Mouse (Mus musculus) ovary, adult 18-20 months (tissue): ENCODE data around the gene Bach1.
"Not testable (repeated sequence)": the region's sequence is repeated elsewhere in the genome, so short reads cannot be mapped to it uniquely, and the experiment has no call there.

ENCODE experiments used
- DNase-seq: peaks from one replicate; pipeline ENCODE4 v3.0.0; 2022; ENCODE audit warnings: low spot score, mixed read lengths

Gene Bach1

DNA sequence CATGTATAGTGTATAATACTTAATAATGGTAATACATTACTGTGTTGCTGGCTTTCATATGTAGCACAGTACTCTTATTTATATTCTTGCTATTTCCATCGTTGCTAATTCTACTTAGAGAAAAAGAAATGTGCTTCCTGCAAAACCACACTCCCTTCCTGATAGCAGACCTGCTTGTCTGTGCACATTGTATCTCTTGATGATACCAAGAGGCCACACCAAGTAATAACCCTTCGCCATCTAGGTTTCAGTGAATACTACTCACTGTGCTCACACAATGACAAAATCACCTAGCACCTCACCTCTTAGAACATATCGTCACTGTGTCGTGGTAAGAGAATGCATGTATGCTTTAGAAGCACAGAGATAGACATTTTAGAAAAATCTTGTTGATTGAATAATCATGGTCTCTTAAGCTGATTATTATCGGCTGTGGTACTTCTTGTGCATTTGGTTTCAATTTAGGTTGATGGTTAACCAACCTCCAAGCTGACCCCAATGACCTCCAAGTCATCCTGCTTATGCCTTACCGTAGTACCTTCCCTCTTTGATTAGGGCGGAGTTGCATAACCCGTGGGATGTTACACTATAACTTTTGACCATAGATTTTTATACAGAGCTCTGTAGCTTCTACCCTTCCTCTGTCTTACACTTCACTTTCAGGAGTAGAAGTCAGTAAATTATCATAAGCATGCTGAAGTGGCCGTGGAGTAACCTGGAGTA, 17.7 kb upstream of the Bach1 start:
- no peak for DNase-seq

DNA sequence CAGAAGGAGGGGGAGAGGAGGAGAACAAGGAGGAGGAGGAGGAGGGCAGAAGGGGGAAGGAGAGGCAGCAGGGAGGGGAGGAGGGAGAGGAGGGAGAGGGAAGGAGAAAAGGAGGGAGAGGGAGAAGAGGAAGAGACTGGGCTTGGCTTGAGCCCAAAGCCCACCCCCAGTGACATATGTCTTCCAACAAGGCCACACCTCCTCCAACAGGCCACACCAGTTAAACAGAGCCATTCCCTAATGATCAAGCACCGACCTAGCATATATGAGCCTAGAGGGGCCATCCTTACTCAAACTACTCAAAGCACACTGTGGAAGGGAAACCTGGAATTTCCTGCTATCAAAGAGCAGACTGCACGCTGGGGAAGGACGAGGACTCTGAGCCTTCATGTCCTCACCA, 16.9 kb upstream of the Bach1 start:
- no peak for DNase-seq

DNA sequence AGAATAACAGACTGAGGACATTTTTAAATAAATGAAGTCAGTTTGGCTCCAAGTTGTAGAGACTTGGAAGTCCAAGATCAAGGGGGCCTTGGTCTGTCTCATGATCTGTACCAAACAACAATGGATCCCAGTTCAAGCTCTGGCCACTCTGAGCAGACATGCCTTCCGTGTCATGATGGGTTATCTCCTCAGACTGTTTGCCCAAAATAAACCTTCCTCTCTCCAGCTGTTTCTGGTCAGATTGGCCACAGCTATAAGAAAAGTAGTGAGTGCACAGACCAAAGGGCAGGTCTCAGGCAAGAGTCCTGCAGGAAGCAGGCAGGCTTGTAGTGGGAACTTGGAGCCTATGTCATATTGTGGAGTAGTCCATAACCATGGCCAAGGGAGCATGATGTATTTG, 12.3 kb upstream of the Bach1 start:
- no peak for DNase-seq

DNA sequence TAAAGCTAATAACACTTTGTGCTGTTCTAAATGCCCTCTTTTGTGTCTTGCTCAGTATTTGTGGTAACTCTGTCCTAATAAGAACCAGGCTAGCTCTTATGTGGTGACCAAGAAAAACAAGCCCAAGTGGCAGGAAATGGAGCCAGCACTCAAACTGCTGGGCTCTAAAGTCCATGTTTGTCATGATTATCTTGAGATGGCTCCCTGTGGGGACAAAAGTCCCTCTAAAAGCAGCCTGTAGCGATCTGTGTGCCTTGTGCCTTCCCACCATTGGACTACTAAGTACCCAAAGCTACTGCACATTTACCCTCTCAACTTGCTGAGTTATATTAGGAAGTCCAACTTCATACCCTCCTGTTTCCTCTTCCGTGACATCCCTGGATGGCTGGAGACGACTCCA, 11.4 kb upstream of the Bach1 start:
- no peak for DNase-seq

DNA sequence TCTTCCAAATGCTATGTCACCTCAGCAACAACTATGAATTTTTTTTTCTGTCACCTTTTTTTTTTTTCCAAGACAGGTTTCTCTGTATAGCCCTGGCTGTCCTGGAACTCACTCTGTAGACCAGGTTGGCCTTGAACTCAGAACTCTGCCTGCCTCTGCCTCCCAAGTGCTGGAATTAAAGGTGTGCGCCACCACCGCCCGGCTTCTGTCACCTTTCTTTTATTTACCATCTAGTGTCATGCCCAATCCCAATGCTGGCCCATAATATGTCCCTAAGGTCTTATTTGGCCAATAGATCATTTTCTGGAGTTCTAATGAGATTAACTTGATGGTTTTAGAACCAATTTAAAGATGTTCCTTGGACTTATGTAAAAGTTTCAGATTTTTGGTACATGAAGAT, 10.4 kb upstream of the Bach1 start:
- not testable (repeated sequence) for DNase-seq

DNA sequence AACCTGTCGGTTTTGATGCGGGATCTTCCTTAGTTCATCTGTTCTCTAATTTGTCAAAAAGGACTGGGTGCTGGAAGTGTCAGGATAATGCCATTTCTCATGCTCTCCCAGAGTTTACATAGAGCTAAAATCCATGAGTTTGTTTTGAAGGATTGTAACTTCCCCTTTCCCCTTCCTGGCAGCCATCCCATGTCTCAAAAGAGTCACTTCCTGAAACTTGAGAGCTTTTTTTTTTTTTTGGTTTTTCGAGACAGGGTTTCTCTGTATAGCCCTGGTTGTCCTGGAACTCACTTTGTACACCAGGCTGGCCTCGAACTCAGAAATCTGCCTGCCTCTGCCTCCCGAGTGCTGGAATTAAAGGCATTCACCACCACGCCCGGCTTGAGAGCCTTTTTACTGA, 9.9 kb upstream of the Bach1 start:
- DNase-seq = not testable (repeated sequence)

DNA sequence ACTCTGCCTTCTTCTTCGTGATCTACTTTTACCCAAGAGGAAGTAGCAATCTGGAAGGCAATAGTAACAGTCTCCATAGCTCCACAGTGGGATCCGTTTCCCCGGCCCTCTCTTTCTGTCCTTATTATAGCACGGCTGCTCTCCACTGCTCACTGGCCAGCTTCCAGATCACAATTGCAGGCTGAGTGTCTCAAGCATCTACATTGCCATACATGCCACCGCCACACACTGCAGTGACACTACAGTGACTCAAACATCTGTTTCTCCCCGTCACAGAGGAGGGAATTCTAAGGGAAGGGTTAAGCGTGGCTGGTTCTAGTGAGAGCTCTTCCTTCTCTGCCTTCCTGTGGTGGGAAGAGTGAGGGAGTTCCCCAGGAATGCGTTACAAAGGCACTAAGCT, 9.5 kb upstream of the Bach1 start:
- DNase-seq = no peak

DNA sequence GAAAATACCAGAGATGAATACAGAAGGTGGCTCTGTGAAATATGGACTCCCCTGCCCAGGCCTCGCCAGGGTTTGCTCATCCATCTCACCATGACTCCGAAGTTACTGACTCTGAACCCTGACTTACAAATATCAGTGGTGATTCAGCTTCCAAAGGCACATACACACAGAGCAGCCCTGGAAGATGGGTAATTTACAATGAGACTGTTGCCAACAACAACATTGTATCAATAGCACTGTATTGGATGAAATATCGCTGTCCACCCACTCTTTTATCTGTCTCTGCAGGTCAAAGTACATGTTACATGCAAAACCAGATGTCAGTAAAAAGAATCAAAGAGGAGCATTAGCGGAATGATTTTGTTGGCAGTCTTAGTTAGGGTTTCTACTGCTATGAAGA, 8.2 kb upstream of the Bach1 start:
- no peak for DNase-seq

DNA sequence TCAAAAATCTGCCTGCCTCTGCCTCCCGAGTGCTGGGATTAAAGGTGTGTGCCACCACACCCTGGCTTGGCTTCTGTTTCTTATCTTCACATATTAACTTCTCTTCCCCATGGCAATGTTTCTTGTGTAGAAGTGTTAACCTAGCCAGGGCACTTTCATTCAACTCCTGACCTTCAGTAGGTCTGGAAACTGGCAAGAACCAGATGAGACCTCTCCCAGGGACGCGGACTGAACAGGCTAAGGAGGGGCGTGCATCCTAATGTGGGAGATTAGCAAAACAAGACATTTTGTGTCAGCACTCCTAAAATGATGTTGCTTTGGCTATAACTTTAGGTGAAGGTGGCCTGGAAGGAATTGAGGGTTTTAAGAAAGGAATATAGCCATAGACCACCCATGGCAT, 7.6 kb upstream of the Bach1 start:
- no peak for DNase-seq

DNA sequence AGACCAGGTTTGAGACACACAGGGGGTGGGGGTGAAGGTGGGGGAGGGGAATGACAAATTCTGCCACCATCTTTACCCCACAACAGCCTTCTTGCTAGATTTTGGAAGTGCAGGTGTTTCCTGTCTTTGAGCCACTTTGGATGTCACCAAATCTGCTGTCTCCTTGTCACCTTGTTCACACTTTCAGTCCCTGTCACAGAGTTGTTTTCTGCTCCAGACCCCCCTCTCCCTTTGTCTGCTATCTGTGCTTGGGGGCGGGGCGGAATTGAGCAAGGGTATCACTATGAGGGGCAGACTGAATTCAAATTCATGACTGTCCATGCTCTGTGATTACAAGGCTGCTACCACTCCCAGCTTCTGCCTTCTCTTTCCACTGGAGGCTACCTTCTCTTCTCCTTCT, 6.2 kb upstream of the Bach1 start:
- no peak for DNase-seq

DNA sequence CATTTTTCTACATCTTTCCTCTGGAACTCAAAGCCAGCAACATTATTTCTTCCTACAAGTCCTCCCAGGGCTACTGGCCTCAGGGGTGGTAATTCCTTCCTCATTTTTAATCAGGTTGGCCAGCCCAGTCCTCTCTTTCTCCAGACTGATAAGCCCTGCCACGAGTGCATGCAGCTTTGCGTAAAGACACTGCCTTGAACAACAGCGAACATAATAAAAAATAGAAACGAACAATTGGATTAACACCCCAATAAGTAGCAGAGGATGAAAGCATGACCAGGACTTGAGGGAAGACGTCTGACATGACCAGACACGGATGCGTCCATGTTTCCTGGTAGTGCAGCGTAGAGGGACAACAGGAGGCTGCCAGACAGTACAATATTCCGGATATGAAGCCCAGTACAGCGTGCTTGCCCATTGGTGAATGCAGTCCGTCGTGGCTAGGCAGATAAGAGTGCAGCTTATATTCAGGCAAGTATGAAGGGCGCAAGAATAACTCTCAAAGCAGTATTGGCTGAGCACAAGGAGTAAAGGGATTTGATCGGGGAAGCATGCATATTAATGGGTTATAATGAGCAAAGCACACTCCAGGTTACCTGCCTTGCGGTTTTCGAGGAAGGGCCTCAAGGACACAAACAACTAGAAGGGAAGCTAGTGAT, 909 bp upstream of the Bach1 start:
- no peak for DNase-seq

DNA sequence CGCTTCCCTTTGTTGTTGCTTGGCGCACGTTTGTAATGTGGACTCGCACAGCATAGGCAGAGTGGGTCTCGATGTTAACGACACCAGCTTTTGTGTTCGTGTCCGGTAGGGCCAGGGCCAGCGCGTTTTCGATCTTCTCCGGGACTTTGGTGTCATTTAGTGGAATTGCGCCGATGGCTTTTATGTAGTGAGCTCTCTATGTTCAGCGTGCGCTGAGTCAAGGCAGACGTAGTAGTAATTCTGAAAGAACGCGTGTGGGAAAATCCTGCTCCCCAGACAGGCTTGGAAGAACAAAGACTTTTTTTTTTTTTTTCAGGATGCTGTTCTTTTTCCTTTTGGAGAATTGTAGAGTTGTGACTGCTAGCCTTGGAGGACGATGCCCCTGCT, 554 bp downstream of the Bach1 start:
- DNase-seq = peak; percentile 25

DNA sequence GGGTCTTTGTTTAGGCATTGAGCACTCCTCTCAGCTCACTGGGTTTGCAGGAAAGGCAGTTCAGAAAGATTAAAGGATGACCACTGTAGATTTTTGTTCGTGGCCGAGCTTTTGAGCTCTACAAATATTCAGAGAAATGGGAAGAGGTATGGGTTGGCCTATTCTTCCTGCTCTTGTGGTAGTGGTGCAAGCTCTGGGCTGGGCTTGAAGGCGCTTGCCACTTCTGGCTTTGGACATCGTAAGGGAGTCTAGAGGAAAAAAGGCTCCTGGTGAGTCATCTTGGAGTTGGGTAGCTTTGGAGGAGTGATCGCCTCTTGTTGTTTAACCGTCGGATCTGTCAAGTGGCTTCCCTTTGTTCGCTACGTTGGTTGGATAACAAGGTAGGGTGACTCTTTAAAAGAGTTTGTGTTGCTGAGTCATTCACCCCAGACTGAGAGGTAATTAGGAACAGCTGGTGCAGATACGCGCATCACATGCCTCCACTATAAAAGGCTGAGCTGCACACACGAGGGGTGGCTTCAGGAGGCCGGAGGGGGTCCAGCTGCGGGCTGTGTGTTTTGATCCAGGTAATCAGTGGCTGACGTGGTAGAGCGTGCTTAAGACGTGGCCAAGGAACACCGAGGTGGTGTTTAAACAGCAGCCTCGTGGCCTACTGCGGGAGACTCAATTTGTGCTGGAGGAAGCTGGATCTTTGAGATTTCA, 1.1 kb downstream of the Bach1 start:
- peak; percentile 15 for DNase-seq

DNA sequence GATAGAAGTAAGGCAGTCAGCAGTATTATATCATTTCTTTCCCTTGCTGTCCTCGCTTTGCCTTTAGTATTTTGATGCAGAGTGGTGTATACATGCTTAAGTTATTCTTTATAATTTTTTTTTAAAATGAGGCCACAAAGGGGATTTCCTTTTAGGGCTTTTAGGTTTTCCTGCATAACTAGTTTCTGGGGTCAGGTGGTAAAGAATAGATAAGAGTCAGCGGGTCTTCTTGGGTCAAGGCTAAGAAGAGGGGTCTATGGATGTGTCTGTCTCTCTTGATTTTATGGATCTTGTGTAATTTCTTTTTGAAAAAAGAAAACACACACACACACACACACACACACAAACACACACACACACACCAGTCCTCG, 1.6 kb downstream of the Bach1 start:
- no peak for DNase-seq

DNA sequence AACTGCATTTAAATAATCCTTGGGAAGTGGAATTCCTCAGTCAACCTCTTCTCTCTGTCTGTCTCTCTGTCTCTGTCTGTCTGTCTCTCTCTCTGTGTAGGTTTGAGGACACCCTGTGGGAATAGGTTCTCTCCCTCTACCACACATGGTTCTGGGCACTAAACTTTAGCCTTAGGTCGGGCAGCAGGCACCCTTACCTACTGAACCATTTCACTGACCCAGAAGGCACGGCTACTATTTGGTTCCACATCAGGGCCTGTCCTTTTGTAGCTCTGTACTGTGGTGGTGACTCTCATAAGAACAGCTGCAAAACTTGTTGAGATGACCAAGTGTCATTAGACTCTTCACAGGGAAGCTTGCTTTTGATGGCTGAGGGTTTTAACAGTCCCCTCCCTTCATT, 3.1 kb downstream of the Bach1 start:
- no peak for DNase-seq

DNA sequence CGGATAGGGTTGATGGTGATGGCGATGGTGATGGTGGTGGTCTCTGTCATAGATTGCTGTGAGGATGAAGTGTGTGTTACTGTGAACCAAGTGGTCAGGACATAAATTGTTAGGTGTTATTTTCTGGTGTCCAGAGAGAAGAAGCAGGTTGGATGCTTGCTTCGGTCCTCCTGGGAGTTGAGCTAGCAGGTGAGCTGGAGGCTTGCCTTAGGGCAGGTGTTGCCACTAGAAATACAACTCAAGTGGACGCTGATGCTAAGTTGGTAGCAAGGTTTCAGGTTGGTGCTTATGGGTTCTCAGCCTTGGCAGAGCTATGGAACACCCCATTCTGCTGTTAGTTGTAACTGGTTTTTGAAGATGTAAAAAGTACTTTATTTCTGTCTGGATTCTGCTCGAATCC, 4.1 kb downstream of the Bach1 start:
- no peak for DNase-seq

DNA sequence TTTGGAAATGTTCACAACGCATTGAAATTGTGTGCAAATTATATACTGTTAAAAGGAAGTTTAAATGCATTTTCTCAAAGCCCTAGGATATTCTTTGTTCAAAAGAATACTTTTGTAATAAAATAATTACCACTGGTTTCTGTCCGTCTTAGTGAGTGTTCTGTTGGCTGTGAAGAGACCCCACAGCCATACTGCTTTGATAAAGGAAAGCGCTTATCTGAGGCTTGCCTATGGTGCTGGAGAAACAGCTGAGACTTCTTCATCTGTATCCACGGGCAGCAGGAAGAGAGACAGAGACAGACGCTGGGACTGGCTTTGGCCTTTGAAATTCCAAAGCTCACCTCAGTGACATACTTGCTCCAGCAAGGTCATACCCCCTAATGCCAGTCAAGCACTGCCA, 5.5 kb downstream of the Bach1 start:
- no peak for DNase-seq

DNA sequence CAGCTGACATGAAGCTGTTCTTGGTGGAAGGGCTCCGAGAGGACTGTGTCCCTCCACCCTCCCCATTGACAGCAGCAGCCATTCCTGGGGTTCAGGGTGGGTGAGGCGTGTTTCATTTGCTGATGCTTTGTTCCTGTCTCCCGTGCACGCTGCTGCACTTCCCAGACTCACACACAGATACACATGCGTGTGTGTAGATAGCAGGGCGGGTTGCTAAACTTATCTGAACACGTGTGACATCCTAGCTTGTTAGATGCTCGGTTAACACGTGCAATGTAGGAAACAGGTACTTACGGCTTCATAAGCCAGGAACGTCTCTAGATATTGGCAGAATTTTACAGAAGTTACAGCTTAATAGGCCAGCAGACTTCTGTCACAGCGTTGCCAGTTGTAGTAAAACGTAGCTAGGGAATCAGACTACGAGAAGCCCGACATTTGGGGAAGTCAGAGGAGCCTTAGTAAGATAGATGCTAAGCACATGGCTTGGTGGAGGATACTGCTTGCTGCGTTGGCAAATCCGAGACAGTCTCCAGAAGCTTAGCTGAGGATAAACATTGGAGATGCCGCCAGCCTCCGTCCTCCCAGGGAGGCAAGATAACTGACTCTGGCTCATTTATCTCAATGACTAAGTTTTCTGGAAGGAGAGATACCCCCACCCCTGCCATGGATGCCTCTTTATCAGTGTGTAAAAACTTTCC, 7.3 kb downstream of the Bach1 start:
- no peak for DNase-seq

DNA sequence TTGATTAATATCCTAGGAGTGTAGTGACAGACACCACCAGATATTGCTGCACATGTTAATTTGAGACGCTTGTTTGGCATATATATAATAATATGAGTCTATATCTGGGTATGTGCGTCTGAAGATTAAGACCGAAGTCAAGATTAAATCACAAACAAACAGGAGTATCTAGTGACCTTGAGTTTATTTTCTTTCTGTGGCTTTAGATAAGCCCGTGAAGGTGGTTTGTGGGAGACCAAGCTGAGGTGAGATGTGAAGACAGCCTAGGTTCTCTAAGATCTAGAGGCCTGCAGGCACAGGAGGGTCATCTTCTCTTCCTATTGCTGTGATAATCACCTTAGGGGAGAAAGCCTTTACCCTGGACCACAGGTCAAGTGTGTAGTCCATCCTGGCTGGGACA, 8.6 kb downstream of the Bach1 start:
- DNase-seq = no peak

DNA sequence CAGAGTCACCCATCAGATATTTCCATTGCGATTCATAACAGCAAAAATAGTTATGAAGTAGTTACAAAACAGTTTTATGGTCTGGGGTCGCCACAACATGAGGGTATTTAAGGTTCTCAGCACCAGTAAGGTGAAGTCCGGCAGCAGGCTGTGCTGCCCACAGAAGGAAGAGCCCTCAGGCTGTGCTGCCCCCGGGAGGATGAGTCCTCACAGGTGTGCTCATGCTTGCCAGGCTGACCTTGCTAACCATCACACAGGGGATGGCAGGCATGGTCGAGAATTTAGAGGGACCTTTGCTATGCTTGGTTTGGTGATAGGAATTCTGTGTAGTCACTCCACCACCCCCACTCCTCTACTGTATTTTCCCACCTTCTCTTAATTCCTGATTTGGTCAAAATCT, 9.8 kb downstream of the Bach1 start:
- no peak for DNase-seq

DNA sequence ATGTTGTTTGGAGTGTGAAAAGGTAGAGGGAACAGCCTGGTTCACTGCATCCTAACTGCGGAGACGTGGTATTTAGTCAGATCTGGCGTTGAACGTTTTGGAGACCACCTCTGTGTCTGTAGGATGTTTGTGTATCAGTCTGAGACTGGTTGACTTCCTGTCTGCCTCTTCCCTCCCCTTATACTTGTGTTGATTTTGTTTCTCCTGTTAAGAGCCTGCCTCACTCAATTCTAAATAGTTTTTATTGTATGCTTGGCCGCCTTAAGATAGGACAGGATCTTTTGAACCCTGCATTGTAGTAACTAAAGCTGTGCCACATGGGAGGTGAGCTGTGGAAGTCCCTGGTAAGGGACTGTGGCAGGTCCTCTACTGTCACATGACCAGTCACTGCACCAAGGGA, 10.4 kb downstream of the Bach1 start:
- DNase-seq = no peak

DNA sequence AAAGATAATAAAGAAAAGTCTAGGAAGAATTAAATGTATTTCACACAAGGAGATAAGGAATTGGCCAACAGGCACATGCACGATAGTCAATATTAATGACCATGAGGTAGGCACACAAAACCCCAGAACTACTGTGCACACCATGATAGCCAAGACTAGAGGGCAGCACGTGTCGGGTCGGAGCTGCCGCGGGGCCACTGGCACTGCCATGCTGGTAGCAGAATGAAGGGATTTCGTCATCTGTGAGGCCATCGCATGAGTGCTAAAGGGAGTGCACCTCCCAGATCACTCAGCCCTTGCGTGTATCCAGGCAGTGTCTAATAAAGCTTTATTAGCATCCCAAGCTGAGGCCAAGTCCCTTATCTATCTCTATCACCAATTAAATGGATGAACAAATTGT, 11.2 kb downstream of the Bach1 start:
- DNase-seq = no peak

DNA sequence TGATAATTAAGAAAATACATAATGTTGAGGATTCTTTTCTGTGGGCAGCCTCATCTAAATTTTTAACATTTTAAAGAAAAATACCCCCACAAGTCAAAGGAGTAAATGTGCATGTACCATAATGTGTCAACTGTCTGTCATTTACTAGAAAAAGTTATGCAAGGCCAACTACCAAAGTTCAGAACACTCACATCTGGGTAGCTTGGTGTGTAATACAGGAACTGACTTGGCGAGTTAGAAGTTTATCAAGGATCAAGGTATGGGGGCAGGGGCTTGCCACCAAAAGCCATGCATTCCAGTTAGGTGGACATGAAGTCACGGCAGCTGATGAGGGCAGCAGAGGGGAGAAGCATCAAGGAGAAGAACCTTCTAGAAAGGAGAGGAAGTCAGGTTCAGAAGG, 13.2 kb downstream of the Bach1 start:
- no peak for DNase-seq
